Mouse (Mus musculus) gonadal fat pad, adult 2 months (tissue): Measurements from ENCODE around the gene 4930432K21Rik. TPM values are rescaled to one million over a fixed set of nuclear protein-coding genes. Genes with fewer than 3 reads are reported as not detected.

Experiments used
- DNase-seq: peaks from one replicate; pipeline ENCODE4 v3.0.0-alpha.2; 2012; ENCODE audit warnings: low read depth
- polyA plus RNA-seq: library from polyadenylated mRNA; depleted of rRNA; stranded (reverse); fragments of >200 nt; gene quantifications from 2 replicates; pipeline ENCODE4 v1.2.3, GENCODE M21; 2012

Gene 4930432K21Rik
- polyA plus RNA-seq, 1 experiment = 2.4 TPM

- DNase-seq = no peak
Observed at GRCm38 (mm10) chr8:84192555-84192954, 44.7 kb downstream of the 4930432K21Rik start.

- no peak for DNase-seq
Observed at GRCm38 (mm10) chr8:84193161-84193560, 45.3 kb downstream of the 4930432K21Rik start.

- no peak for DNase-seq
Observed at GRCm38 (mm10) chr8:84193566-84193965, 45.7 kb downstream of the 4930432K21Rik start.

GRCm38 (mm10) chr8:84194224-84194743 is 46.5 kb downstream of the 4930432K21Rik start:
- no peak for DNase-seq

GRCm38 (mm10) chr8:84197141-84197921 is 49.5 kb downstream of the 4930432K21Rik start:
- no peak for DNase-seq

- no peak for DNase-seq
Observed at GRCm38 (mm10) chr8:84197922-84198774, 50.3 kb downstream of the 4930432K21Rik start.

- no peak for DNase-seq
Observed at GRCm38 (mm10) chr8:84198871-84199270, 51.0 kb downstream of the 4930432K21Rik start.

GRCm38 (mm10) chr8:84199348-84200125 is 51.7 kb downstream of the 4930432K21Rik start:
- no peak for DNase-seq

- DNase-seq = no peak
Observed at GRCm38 (mm10) chr8:84200126-84200555, 52.3 kb downstream of the 4930432K21Rik start.

- no peak for DNase-seq
Observed at GRCm38 (mm10) chr8:84200652-84201544, 53.1 kb downstream of the 4930432K21Rik start.

- no peak for DNase-seq
Observed at GRCm38 (mm10) chr8:84201545-84202245, 53.9 kb downstream of the 4930432K21Rik start.

GRCm38 (mm10) chr8:84202466-84202865 is 54.6 kb downstream of the 4930432K21Rik start:
- no peak for DNase-seq

GRCm38 (mm10) chr8:84202938-84203917 is 55.4 kb downstream of the 4930432K21Rik start:
- DNase-seq = no peak

- no peak for DNase-seq
Observed at GRCm38 (mm10) chr8:84203975-84204772, 56.3 kb downstream of the 4930432K21Rik start.

- no peak for DNase-seq
Observed at GRCm38 (mm10) chr8:84205073-84205472, 57.2 kb downstream of the 4930432K21Rik start.

GRCm38 (mm10) chr8:84206666-84207065 is 58.8 kb downstream of the 4930432K21Rik start:
- DNase-seq = no peak

GRCm38 (mm10) chr8:84207811-84208210 is 60.0 kb downstream of the 4930432K21Rik start:
- DNase-seq = no peak
